Mouse (Mus musculus) hindbrain, embryonic 11.5 days (tissue): ENCODE measurements at regions not wholly inside any gene's neighbourhood (a gene's known extent, or its start where the extent isn't known, plus 50 kb on each side); places are given as distances from the start of the nearest gene placed in this dataset.

Source experiments
- ATAC-seq: fragments of 200-750 bp; cut with Nextera tagmentation; 2 replicates; pipeline ENCODE4 v1.8.0; 2017; ENCODE audit warnings: mild to moderate bottlenecking, moderate TSS enrichment, moderate library complexity; ENCODE audit not compliant: low FRiP score
- DNase-seq: peaks from one replicate; pipeline ENCODE4 v3.0.0-alpha.2; 2015; ENCODE audit warnings: low spot score
- H3K27ac ChIP-seq: fragments of 300-500 bp; sonication (generic); 2 replicates; pipeline ENCODE4 v1.5.1; 2014; ENCODE audit warnings: mild to moderate bottlenecking, low read depth, low read length
- H3K27me3 ChIP-seq: fragments of 300-500 bp; sonication (generic); 2 replicates; pipeline ENCODE4 v1.6.1; 2014; ENCODE audit warnings: mild to moderate bottlenecking, low read length, moderate library complexity, mixed read lengths; ENCODE audit not compliant: control insufficient read depth, insufficient read depth
- H3K36me3 ChIP-seq: fragments of 300-500 bp; sonication (generic); 2 replicates; pipeline ENCODE4 v1.6.1; 2014; ENCODE audit warnings: mild to moderate bottlenecking, low read length, moderate library complexity, mixed read lengths; ENCODE audit not compliant: control insufficient read depth, insufficient read depth
- H3K4me1 ChIP-seq: fragments of 300-500 bp; sonication (generic); replicated peaks from 2 replicates; pipeline ENCODE4 v1.6.1; 2014; ENCODE audit warnings: low read length, mixed read lengths; ENCODE audit not compliant: control insufficient read depth, insufficient read depth
- H3K4me2 ChIP-seq: fragments of 300-500 bp; sonication (generic); replicated peaks from 2 replicates; pipeline ENCODE4 v1.6.1; 2014; ENCODE audit warnings: mild to moderate bottlenecking, low read depth, low read length
- H3K4me3 ChIP-seq: fragments of 300-500 bp; sonication (generic); 2 replicates; pipeline ENCODE4 v1.5.1; 2014; ENCODE audit warnings: low read depth, low read length
- H3K9ac ChIP-seq: fragments of 300-500 bp; sonication (generic); 2 replicates; pipeline ENCODE4 v1.6.1; 2014; ENCODE audit warnings: low read depth, low read length
- H3K9me3 ChIP-seq: fragments of 300-500 bp; sonication (generic); 2 replicates; pipeline ENCODE4 v1.6.1; 2016; ENCODE audit warnings: low read length; ENCODE audit not compliant: control insufficient read depth
- WGBS: fragments of 180-500 bp; shearing (Covaris S2); extraction: QIAGEN DNeasy Blood & Tissue Kit; methylation state at CpG from one replicate; pipeline ENCODE4 v1.1.7; 2014; 5-methylcytosine and 5-hydroxymethylcytosine counted together

GRCm38 (mm10) chr12:16477572-16477971, 133.2 kb downstream of the Lpin1 start:
- no peak for DNase-seq
- Histone ChIP-seq H3K27ac (no peak overlapping the region), H3K4me1 (no peaks in the 10 kb centered on the region), H3K9me3 (no peaks in the 10 kb centered on the region), H3K4me2 (no peak overlapping the region), H3K9ac (no peak overlapping the region), H3K36me3 (no peaks in the 10 kb centered on the region), H3K27me3 (no peaks in the 10 kb centered on the region), H3K4me3 (no peak overlapping the region)
- no peak for ATAC-seq
- 85% methylated on average over 2 of the region's 2 CpGs for WGBS

DNA sequence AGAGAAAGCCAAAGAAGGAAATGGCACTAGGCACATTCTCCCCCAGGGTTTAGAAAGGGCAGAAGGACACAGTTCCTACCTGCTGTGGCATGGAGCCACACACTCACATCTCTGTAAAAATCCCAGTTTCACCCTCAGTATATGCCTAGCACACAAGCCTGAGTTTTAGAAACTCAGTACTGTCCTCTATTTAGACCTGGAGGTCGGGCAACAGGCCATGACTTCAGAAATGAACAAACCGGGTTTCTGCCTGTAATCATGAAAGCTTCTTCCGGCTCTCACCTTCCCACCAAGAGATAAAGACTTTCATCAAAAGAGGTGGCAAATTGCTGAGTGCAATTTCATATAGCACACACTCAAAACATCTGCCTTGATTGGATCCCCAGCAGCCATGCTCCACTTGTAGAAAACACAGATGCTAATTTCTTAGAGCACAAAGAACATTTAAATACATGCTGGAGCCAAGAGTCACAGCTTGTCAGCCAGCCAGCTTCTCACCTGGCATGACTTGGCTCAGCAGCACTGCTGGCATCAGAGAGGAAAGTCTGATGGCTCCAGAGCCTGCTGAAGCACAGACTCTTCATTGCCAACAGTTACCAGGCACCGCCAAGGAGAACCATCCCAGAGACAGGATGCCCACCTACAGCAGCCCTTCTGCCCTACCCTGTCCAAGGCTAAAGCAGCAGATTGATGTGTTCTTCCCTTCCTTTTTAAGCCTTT, 136.2 kb downstream of the Lpin1 start:
- no peak for ATAC-seq

DNA sequence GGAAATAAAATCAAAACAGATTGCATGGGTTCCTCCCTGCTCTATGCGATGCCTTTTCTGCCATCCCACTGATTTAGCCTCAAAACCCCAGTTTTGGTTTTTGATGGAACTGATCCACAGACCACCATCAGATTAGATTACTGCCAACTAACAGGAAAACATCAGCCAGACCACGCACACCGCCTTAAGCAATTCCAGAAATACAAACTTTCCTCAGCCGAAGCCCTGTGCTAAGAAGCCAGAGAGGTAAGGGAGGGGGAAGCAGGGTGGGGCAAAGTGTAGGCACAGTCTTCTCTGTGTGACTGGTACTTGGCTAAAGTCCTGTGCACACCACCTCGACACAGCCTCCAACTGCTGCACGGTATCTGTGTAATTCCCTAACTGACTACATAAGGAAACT, 153.3 kb downstream of the Lpin1 start:
- 89% methylated on average over 6 of the region's 6 CpGs for WGBS
- Histone ChIP-seq H3K27ac (no peak overlapping the region), H3K36me3 (no peaks in the 10 kb centered on the region), H3K9me3 (no peaks in the 10 kb centered on the region), H3K4me2 (no peak overlapping the region), H3K4me3 (no peak overlapping the region), H3K4me1 (no peaks in the 10 kb centered on the region), H3K9ac (no peak overlapping the region), H3K27me3 (no peaks in the 10 kb centered on the region)
- no peak for DNase-seq
- ATAC-seq = no peak

More for the DNA sequence above, 136.2 kb downstream of the Lpin1 start:
- DNase-seq = no peak
- H3K4me1 ChIP-seq = no peaks in the 10 kb centered on the region
- no peak overlapping the region for H3K27ac ChIP-seq
- no peak overlapping the region for H3K9ac ChIP-seq
- H3K27me3 ChIP-seq = no peaks in the 10 kb centered on the region
- no peaks in the 10 kb centered on the region for H3K9me3 ChIP-seq
- WGBS = 88% methylated on average over 4 of the region's 4 CpGs
- no peaks in the 10 kb centered on the region for H3K36me3 ChIP-seq
- no peak overlapping the region for H3K4me2 ChIP-seq
- H3K4me3 ChIP-seq = no peak overlapping the region

DNA sequence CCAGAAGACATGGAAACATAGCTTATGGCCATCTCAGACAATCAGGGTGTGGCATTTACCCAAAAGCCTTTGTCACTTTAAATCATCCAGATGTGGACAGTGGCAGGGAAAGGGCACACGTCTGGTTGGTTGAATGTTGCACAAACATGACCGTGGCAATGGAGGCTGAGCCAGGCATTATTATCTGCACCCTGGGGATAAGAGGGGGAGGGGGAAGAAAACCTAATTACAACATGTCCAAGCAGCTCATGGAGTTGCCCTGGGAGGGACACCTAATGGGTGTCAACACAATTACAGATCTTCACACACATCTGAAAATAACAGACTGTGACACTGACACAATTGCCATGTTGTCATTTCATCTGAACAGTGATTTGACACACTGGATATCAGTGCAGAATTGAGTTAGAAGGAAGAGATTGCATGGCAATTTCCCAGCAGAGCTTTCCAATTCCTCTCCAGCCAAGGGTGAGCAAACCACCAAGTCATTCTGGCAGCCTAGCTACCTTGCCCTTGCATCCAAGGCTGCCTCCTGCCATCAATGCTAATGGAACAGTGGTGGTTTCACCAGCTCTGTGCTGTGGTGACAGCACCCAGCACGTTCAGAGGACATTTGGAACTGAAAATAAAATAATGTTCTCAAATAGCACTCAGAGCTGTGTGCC, 159.9 kb downstream of the Lpin1 start:
- no peaks in the 10 kb centered on the region for H3K9me3 ChIP-seq
- H3K9ac ChIP-seq = no peak overlapping the region
- WGBS = 72% methylated on average over 3 of the region's 3 CpGs

GRCm38 (mm10) chr12:16438717-16439116, 172.0 kb downstream of the Lpin1 start:
- H3K36me3 ChIP-seq = no peaks in the 10 kb centered on the region
- WGBS = 86% methylated on average over 5 of the region's 5 CpGs
- no peaks in the 10 kb centered on the region for H3K9me3 ChIP-seq
- DNase-seq = no peak
- no peaks in the 10 kb centered on the region for H3K27me3 ChIP-seq
- H3K4me1 ChIP-seq = no peaks in the 10 kb centered on the region
- no peak overlapping the region for H3K27ac ChIP-seq
- ATAC-seq = no peak
- no peak overlapping the region for H3K9ac ChIP-seq
- no peak overlapping the region for H3K4me3 ChIP-seq
- no peak overlapping the region for H3K4me2 ChIP-seq

More for the DNA sequence above, 159.9 kb downstream of the Lpin1 start:
- no peak for ATAC-seq
- Histone ChIP-seq H3K27ac (no peak overlapping the region), H3K4me3 (no peak overlapping the region), H3K4me1 (no peaks in the 10 kb centered on the region), H3K4me2 (no peak overlapping the region), H3K27me3 (no peaks in the 10 kb centered on the region), H3K36me3 (no peaks in the 10 kb centered on the region)
- no peak for DNase-seq

- WGBS = 93% methylated on average over 1 of the region's 1 CpGs
- Histone ChIP-seq H3K9me3 (no peaks in the 10 kb centered on the region), H3K4me3 (no peak overlapping the region), H3K27me3 (no peaks in the 10 kb centered on the region), H3K27ac (no peak overlapping the region), H3K9ac (no peak overlapping the region), H3K36me3 (no peaks in the 10 kb centered on the region), H3K4me1 (no peaks in the 10 kb centered on the region), H3K4me2 (no peak overlapping the region)
- DNase-seq (no peak), ATAC-seq (no peak)
Observed at GRCm38 (mm10) chr12:16436961-16437360, 173.8 kb downstream of the Lpin1 start.

- DNase-seq (no peak), ATAC-seq (no peak)
- H3K4me3 ChIP-seq = no peak overlapping the region
- no peaks in the 10 kb centered on the region for H3K36me3 ChIP-seq
- no peak overlapping the region for H3K27ac ChIP-seq
- no peaks in the 10 kb centered on the region for H3K4me1 ChIP-seq
- no peaks in the 10 kb centered on the region for H3K9me3 ChIP-seq
- no peak overlapping the region for H3K4me2 ChIP-seq
- H3K27me3 ChIP-seq = no peaks in the 10 kb centered on the region
- 78% methylated on average over 1 of the region's 1 CpGs for WGBS
- H3K9ac ChIP-seq = no peak overlapping the region
Observed at GRCm38 (mm10) chr12:16436255-16436654, 174.5 kb downstream of the Lpin1 start.

- Histone ChIP-seq H3K27ac (no peak overlapping the region), H3K9me3 (no peaks in the 10 kb centered on the region), H3K4me1 (no peaks in the 10 kb centered on the region), H3K36me3 (no peaks in the 10 kb centered on the region), H3K9ac (no peak overlapping the region), H3K27me3 (no peaks in the 10 kb centered on the region), H3K4me2 (no peak overlapping the region), H3K4me3 (no peak overlapping the region)
- ATAC-seq (no peak), DNase-seq (no peak)
- 93% methylated on average over 1 of the region's 1 CpGs for WGBS
Observed at GRCm38 (mm10) chr12:16434739-16435138, 176.0 kb downstream of the Lpin1 start.

- H3K9ac ChIP-seq = no peak overlapping the region
- H3K9me3 ChIP-seq = no peaks in the 10 kb centered on the region
- H3K4me3 ChIP-seq = no peak overlapping the region
- no peak overlapping the region for H3K27ac ChIP-seq
- no peaks in the 10 kb centered on the region for H3K27me3 ChIP-seq
- 0 out of 2 replicates have a peak, but pooled peaks have one; percentile 43 for ATAC-seq
- no peaks in the 10 kb centered on the region for H3K36me3 ChIP-seq
- WGBS = 41% methylated on average over 1 of the region's 1 CpGs
- peak; percentile 21 for DNase-seq
- H3K4me1 ChIP-seq = no peaks in the 10 kb centered on the region
- no peak overlapping the region for H3K4me2 ChIP-seq
Observed at GRCm38 (mm10) chr12:16434225-16434624, 176.5 kb downstream of the Lpin1 start.
